Mouse (Mus musculus): Measurements from ENCODE around the gene Bex6.

Bex6 gene

DNA sequence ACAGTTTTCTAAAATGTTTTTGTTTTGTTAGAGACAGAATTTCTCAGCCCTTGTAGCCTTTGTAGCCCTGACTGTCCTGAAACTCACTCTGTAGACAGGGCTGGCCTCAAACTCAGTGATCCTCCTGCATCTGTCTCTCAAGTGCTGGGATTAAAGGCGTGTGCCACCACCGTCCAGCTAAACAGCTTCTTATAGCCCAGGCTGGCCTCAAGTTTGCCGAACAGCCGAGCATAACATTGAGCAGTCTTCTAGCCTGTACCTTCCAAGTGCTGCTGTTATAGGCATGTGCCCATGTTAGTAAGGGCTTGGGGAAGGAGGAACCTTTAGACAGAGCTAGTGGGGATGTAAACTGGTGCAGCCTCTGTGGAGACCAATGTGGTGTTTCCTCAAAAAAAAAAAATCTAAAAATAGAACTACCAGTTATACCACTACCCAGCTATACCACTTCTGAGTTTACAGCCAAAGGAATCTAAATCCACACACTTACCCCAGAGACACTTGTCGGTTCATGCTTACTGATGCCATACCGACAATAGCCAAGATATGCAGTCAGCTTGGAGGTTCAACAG is at the start of gene Bex6:
Bex6 (plus strand) TSS at position 491 of the 569 bp plus-strand sequence.
- no peak for DNase-seq (ENCODE audit: low spot score in 2 of 2)

GRCm38 (mm10) chr16:32130190-32130826 is 49.3 kb upstream of the Bex6 start:
- peak; percentile 75 for DNase-seq (ENCODE audit: low spot score in 2 of 2)

- DNase-seq (ENCODE audit: low spot score in 2 of 2) = no peak
Measured at GRCm38 (mm10) chr16:32133148-32133547, 46.5 kb upstream of the Bex6 start.

GRCm38 (mm10) chr16:32135842-32136357 is 43.7 kb upstream of the Bex6 start:
- DNase-seq (ENCODE audit: low spot score in 2 of 2) = no peak

DNA sequence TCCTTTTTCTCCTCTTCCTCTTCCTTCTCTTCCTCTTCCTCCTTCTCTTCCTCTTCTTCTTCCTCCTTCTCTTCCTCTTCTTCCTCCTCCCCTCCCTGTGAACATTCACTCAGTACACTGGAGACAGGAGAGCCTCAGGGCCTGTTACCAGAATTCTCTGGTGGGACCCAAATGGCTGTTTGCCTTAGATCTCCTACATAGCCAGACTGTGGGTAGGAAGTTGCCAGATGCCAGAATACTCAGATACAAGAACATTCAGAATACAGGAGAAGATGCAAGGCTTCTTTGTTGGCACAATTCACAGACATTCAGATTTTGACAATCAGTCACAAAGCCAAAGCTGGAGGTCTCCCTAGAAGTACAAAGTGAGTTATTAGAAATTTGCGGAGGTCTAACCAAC is 40.7 kb upstream of the Bex6 start:
- DNase-seq (ENCODE audit: low spot score in 2 of 2) = no peak

- no peak for DNase-seq (ENCODE audit: low spot score in 2 of 2)
Measured at GRCm38 (mm10) chr16:32143766-32144165, 35.9 kb upstream of the Bex6 start.

DNA sequence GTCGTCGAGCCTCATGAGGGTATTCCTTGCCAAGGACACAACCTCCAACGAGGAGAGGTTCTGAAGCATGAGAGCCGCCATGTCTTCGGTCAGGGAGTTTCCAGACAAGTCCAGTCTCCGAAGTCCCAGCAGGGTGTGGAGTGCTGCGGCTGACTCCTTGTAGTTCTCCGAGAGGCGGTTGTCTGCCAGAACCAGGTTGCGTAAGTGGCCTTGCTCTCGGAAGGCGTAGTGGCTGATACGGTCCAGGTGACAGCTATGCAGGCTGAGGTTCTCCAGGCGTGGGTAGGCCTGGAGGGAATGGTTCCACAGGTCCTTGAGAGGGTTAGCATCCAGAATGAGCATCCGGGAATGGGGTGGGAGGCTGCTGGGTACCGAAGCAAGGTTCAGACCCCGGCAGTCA is 35.0 kb upstream of the Bex6 start:
- DNase-seq (ENCODE audit: low spot score in 2 of 2) = no peak

GRCm38 (mm10) chr16:32147589-32148207 is 31.9 kb upstream of the Bex6 start:
- peak in 1 of 2 experiments; percentile 23 for DNase-seq (ENCODE audit: low spot score in 2 of 2)

- DNase-seq (ENCODE audit: low spot score in 2 of 2) = no peak
Measured at GRCm38 (mm10) chr16:32153976-32154375, 25.6 kb upstream of the Bex6 start.

GRCm38 (mm10) chr16:32154437-32154836 is 25.2 kb upstream of the Bex6 start:
- DNase-seq (ENCODE audit: low spot score in 2 of 2) = no peak

DNA sequence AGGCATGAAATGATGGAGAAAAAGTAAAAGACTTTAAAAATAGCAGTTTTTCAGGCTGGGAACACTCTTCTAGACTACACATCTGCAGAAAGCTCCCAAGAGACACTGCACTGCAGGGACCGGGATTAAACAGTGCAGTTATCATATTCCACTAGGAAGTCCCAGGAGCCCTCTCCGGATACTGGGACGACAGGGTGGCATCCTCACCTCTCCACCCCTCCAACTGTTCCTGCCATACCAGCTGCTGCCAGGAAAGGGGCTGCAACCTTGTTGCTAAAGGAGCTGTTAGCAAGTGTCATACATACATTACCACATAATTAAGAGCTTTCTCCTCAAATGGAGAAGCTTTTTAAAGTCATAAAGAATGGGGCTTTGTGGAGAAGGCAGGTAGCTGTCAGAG is 22.9 kb upstream of the Bex6 start:
- no peak for DNase-seq (ENCODE audit: low spot score in 2 of 2)

- DNase-seq (ENCODE audit: low spot score in 2 of 2) = no peak
Measured at GRCm38 (mm10) chr16:32157369-32157768, 22.3 kb upstream of the Bex6 start.

GRCm38 (mm10) chr16:32158966-32159365 is 20.7 kb upstream of the Bex6 start:
- no peak for DNase-seq (ENCODE audit: low spot score in 2 of 2)

- peak in 1 of 2 experiments; percentile 10 for DNase-seq (ENCODE audit: low spot score in 2 of 2)
Measured at GRCm38 (mm10) chr16:32160742-32161323, 18.8 kb upstream of the Bex6 start.

DNA sequence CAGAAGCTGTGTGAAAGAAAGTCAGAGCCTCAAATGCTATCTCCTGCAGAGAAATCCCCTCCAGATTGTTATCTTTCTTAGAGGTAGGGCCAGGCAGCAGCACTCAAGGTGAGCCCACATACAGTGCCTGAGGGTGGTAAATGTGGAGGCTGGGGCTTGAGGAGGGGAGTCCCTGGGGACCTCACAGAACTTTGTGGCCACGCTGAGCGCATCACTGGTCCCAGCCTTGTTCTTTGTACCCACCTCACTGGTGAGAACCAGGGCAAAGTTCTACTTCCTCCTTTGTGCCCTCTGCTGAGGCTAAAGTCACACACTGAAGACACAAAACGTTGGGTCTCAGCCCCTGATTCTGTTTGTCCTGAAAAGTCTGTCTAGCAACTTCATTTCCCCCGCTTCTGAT is 16.2 kb upstream of the Bex6 start:
- peak; percentile 61 to 88 for DNase-seq (ENCODE audit: low spot score in 2 of 2)

DNA sequence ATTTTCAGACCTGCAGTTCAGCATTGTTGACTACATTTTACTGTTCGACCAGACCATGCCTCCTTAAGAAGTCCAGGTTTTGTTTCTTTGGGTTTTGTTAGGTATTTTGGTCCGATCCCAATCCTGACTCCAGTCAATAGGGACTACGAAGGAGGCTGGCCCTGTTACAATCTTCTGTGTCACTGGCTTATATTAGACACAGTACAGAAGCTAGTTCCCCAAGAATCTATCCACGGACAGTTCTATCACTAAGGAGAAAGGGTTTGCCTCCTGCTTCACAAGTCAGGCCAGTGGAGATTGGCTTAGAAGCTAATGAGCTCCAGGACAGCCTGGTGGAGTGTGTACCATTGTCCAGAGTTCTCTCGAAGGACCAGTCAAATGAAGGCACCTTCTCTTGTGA is 15.7 kb upstream of the Bex6 start:
- DNase-seq (ENCODE audit: low spot score in 2 of 2) = no peak

DNA sequence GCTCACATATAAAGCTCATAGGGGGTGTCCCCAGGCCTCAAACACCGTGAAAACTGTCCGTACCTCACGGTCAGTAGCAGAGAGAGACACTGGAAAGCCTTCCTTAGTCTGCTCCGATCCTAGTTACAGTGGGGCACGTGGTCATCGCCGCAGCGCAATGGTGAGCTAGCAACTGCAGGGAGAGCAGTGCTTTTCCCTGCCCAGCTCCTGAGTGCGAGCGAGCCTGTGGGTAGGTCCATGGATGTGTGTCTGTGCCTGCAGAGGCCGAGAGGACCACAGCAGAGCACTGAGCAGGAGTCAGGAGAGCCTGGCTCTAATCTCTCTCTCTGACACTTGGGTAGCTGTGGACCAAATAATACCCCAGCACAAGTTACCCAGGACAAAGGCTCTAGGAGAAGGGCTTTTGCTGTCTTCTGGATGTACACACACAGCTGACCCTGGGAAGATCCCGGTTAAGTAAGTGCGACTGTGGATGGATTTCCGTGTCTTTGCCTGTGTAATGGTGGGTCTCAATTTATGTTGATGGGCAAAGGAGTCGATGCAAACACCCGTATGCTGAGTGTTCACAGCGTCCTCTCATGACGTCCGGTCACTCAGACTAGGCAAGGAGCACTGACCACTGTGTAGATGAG is 15.1 kb upstream of the Bex6 start:
- peak in 1 of 2 experiments; percentile 6 for DNase-seq (ENCODE audit: low spot score in 2 of 2)

DNA sequence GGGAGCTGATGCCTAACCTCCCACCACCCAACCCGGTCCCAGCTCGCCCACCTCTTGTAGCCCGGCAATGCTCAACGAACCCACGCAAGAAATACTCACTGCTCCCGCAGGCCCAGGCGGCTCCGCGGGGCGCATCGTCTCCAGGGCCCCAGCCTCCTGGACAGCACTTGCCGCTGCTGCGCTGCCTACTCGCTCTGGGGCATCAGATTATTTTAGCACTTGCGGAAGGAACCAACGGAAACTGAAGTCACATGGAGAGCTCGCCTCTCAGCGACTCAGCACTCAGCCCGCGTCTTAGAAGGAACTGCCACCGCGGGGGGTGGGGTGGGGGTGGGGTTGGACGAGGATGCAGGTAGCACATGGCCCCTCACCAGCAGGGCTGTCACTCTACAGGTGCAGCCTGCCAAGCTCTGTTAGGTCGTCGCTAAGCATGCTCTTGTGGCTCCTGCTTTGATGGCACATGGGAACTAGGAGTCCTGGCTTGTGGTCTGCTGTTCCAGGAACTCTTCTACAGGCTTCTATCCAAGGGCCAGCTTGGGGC is 14.3 kb upstream of the Bex6 start, which contains the start of gene Nrros:
Nrros (minus strand) TSS at position 314 of the 541 bp plus-strand sequence.
- peak; percentile 72 to 81 for DNase-seq (ENCODE audit: low spot score in 2 of 2)

DNA sequence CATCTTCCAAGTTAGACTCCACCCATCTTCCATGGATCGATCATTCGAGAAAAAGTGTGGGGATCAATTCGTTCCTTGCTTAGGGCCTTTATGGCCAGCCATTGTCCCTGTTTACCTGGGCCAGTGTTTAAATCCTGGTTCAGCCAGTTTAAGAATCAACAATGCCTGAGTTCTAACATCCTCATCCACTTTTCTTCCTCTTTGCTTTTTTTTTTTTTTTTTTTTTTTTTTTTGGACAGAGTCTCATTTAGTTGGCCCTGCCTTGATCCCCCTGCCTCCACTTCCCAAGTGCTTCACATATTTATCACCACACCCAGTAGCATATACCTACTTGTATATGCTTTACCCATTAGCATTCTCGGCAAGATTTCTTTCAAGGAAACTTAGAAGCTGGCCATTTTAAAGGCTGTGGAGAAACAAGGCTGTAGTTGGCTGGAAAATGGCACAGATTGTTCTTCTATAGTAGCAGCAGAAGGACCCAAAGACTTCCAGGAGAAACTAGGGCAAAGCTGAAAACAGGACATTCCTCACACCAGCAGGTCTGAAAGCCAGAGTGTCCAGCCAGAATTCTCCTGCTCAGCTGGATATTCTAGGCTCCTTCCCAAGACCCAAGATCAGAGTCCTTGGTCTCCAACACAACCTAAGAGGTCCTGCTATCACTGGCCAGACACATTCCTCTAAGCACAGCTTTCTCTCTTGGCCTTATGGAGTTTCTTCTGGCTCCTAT is 11.6 kb upstream of the Bex6 start:
- no peak for DNase-seq (ENCODE audit: low spot score in 2 of 2)

GRCm38 (mm10) chr16:32171031-32171731 is 8.4 kb upstream of the Bex6 start:
- DNase-seq (ENCODE audit: low spot score in 2 of 2) = peak in 1 of 2 experiments; percentile 57
